Mouse (Mus musculus): ENCODE data around the gene Slc35d2.

The Slc35d2 gene

DNA sequence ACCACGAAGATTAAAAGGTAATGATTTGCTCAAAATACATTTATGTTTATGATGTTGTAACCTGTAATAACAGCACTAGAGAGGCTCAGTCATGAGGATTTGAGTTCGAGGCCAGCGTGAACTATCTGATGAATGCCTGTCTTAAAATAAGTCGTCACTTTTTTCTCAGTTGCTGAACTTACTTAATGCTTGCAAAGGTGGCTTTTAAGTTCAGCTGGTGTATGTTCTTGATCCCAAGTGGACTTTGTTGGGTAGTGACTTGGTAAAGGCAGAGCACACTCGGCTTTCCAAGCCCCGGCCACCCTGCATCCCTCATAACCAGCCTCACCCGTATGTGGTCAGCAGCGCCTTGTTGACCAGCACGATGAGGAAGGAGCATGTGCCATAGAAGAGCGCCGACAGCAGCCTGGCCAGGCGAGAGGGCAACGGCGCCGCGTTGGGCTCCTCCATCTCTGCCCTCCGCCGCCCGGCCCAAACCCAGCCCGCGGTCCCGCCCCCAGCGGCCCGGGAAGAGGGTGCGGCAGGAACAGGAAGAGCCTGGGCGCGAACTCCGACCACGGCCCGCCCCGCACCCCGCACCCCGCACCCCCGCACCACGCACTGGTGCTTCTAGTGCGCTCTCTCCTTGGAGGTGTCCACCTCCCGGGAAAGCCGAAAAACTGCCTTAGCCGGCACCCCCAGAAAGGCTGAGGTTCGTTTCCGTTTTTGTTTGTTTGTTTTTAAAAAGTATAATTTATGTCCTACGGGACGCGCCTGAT is at the start of gene Slc35d2:
Gene Slc35d2, minus strand, starts transcription at position 511 of the 758 bp plus-strand sequence.
- DNase-seq: no peak

DNA sequence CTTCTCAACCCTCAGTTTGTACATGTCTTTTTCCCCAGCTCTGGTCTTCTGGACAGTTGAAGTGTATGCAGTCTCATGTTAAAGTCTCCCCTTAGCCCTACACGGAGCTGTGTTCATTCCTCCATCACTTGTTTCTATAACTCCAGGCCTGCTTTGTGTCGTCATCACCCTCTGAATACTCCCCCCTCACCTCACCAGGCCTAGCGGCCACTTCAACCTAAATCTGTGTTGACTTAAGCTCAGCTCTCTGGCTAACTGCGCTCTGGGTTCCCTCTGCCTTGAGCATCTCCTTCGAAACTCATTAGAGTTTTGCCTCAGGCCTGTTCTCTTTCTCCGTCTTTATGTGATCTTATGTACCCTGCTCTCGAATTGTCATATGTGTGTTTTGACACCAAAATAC is 48.8 kb upstream of the Slc35d2 start:
- no peak for DNase-seq

DNA sequence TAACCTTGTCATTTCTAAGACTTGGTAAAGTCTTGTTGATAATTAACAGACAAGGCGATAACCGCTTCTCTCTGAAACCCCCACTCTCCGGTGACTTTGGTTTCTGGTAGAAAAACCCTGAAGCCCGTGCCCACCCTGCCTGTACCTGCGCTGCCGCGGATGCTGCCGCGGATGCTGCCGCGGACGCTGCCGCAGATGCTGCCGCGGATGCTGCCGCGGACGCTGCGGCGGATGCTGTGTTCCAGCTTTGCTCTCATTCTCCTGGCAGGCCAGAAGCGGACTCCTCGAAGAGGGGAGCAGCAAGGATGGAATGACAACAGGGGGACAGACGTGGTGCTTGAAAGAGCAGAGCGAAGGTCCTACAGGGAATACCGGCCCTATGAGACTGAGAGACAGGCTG is 40.6 kb upstream of the Slc35d2 start:
- no peak for DNase-seq

DNA sequence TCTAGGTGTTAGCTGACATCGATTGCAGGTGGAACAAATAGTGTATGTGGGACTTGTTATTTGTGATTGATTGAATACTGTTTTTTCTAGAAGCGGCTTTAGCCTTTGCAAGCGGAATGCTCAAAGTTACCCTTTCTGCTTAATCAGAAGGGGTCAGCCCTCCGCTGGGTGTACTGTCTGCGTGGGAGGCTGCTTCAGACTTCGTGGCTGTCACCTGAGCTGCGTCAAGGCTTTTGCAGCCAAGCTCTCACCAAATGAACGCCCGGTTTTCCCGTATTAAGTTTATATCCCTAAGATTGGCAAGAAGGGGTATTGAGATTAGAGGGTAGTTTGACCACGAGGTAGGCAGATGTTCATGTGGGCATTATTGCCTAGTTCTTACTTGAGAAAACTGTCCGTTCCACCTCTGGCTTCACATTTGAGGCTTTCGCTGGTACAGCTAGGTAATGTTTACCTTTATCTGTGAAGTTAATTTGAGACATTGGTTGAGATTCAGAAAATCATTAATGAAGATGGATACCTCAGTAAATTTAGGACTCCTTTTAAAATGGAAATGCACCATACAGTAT is 34.1 kb upstream of the Slc35d2 start:
- no peak for DNase-seq

DNA sequence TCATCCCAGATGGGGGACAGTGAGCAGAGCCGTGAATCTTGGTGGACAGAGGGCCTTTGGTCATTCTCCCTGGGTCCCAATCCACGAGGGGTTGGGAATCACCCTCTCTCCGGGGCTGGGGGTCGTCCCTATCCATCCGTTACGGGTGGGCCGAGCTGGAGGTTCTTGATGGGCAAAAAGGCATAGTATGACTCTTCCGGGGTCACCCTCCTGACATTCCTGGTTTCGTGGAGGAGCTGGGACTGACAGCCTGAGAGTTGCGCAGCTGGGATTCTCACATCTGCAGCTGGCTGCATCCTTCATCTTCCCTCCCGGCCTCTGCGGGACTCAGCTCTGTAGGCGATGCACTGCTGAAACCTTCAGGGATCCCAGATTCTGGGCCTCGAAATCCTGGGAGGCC is 33.5 kb upstream of the Slc35d2 start:
- DNase-seq: no peak

DNA sequence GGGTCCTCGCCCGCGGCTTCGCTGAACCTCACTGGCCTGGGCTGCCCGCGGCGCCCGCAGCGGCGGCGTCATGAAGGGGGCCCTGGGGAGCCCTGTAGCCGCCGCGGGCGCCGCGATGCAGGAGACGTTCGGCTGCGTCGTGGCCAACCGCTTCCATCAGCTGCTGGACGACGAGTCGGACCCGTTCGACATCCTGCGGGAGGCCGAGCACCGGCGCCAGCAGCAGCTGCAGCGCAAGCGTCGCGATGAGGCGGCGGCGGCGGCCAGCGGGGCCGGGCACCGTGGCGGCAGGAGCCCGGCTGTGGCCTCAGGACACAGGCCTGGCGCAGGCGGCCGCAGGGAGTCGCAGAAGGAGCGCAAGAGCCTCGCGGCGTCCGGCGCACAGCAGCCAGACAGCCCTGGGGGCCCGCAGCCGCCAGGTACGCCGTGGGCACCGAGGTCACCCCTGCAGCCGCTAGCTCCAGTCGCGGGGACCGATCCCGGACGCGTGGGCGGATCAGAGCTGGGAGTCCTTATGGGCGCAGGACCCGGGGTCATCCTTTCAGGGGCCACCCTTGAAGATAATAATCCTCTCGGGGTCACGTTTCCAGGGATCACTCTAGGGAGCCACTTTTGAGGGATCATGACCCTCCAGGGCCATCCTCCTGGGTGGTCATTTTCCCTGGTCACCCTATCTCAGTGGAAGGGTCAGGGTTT is 32.9 kb upstream of the Slc35d2 start:
- peak; percentile 61 for DNase-seq

DNA sequence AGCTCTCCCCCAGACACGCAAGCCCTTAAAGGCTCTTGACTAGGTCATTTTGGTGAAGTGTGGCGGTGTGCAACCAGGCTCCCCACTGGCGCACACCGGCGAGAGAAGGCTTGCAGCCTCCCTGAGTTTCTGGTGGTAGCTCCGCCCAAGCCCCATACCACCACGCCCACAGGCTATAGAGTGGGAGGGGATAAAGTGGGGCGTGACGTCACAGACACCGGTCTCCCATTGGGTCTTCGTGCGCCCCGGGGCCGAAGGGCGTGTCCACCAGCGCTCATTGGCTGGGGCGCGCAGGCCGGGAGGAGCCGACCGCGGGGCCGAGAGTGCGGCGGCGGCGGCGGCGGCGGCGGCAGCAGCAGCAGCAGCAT is 32.4 kb upstream of the Slc35d2 start, which contains the start of gene Habp4:
Gene Habp4, plus strand, starts transcription at position 277 of the 368 bp plus-strand sequence.
- peak; percentile 99 for DNase-seq

DNA sequence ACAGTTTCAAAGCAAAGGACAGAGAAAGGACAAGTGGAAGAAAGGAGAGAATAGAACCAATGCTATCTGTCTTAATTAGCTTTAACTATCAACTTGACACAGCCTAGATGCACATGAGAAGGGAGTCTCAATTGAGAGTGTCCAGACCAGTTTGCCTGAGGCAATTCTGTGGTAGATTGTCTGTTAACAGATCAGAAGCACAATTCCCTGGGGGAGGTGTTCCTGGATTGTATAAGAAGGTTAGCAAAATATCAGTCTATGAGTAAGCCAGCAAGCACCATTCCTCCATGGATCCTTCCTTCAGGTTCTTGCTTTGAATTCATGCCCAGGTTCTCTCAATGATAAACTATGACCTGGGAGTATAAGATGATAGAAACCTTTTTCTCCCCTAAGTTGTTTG is 27.8 kb upstream of the Slc35d2 start:
- DNase-seq: no peak

DNA sequence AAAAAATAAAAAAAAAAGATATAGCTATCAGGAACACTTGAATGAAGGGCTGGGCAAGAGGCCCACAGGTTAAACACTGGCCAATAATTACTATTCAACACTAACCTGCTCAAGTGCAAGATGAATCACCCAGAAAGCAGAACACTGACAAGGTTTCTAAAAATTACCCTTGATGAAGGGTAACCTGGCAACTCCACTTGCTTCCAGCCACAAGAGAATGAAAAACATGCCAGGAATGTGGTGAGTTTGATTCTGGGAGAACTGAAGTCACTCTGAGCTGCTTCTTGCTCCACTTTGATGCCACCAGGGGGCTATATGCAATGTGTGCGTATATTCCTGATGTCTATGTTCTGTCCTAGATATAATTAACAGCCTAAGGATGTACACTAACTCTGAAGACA is 26.0 kb upstream of the Slc35d2 start:
- no peak for DNase-seq

DNA sequence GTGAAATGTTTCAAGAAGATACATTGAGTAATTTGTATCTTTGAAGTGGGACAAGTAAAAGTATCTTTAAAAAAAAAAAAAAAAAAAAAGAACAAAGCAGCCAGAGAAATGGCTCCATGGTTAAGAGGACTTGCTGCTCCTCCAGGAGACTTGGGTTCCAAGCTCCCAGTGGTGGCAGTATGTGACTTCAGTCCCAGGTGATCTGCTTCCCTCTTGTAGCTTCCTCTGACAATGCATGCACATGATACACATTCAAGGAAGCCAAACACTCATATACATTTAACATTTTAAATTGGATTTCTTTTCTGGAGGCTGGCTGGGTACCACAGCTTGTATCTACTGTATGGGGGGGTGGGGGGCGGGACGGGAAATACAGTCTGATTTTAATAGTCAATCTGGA is 25.5 kb upstream of the Slc35d2 start:
- no peak for DNase-seq

DNA sequence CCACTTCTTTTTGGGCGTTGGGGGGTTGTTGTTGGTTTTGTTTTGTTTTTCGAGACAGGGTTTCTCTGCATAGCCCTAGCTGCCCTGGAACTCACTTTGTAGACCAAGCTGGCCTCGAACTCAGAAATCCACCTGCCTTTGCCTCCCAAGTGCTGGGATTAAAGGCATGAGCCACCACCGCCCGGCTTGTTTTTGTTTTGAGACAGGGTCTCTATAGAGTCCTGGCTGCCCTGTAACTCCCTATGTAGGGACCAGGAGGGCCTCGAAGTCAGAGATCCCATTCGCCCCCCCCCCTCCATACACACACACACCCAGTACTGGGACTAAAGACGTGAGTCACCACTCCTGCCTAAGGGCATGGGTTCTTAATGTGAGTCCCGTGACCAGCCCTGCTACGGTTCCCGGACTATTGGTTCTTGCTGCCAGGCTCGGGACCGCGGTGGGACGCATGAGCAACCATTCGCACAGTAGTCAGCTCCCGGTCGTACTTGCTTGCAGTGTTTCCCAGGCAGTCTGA is 24.6 kb upstream of the Slc35d2 start:
- peak; percentile 62 for DNase-seq

DNA sequence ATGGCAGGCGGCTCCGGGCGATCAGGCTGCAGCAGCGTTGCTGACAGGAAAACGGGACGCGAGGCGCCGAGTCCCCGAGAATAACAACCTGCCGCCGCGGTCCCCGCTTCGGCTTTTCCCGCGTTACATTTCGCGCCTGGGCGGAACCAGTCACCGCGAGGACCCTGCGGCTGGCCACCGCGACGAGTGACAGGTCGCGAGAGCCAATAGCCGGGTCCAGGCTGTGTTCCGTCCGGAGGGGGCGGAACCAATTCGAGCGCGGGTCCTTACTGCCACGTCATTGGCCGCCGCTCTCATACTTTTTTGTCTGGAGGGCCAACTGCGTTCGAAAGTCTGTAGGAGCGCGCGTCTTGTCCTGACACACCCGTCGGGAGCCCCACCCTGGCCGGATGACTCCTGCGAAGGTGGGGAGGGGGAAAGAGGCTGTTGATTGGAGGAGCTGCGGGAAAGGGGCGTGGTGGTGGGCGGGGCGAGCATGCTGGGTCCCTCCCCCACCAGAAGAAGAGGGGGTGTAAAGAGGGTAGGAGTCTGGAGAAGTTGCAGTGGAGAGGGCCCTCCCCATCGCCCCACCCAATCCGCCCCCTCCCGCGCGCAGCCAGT is 24.0 kb upstream of the Slc35d2 start, which contains the start of gene Zfp367:
Gene Zfp367, minus strand, starts transcription at position 120 of the 600 bp plus-strand sequence.
- DNase-seq: peak; percentile 94

DNA sequence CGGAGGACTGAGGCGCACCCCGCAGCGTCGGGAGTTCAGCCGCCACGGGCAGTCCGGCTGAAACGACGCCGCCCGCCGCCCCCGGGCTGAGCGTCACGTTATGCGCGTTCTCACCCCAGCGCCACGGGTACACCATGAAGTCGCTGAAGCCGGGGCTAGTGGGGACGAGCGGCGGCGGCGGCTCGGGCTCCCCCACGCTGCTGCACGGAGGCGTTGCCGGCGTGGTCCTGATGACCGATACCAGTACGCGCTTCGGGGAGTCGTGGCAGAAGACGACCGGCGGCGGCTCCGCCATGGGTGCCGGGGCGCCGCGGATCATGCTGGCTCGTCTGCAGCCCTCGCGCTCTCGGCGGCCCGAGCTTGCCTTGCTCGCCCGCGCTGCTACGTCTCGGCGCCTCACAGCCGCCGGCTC is 23.5 kb upstream of the Slc35d2 start:
- no peak for DNase-seq

DNA sequence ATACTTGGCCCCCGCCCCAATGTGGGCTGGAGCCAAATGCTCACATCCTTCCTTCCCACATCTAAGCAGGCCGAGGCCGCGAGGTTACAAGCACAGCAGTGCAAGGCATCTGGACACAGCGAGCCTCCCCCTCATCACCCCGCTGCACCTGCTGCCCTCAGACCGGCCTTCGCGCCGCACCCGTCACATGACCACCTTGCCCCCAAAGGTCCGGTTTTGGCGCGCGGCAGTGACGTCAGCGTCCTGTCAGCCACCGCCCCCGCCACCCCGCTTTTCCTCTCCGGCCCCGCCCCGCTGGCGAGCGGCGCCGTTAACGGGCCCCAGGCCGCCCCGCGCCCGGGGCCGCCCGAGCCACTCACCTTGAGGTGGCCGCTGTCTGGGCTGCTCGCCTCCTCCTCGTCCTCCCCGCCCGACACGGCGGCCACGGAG is 23.1 kb upstream of the Slc35d2 start:
- peak; percentile 84 for DNase-seq

DNA sequence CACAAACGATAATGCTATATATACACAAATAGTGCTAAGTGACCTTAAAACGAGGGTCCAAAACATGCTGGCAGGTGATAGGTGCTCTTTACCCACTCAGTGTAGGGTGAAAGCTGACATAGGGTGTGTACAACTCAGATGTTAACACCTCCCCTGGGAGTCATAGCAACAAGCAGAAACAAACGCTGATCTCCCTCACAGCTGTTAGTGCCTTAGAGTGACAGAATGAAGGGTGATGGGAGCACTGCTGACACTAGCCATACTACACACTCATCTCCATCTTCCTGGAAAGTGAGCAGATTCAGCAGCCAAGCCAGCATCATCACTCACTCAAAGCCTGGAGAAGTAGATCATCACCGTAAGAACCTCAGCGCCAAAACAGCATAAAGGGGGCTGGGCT is 21.0 kb upstream of the Slc35d2 start:
- DNase-seq: no peak

DNA sequence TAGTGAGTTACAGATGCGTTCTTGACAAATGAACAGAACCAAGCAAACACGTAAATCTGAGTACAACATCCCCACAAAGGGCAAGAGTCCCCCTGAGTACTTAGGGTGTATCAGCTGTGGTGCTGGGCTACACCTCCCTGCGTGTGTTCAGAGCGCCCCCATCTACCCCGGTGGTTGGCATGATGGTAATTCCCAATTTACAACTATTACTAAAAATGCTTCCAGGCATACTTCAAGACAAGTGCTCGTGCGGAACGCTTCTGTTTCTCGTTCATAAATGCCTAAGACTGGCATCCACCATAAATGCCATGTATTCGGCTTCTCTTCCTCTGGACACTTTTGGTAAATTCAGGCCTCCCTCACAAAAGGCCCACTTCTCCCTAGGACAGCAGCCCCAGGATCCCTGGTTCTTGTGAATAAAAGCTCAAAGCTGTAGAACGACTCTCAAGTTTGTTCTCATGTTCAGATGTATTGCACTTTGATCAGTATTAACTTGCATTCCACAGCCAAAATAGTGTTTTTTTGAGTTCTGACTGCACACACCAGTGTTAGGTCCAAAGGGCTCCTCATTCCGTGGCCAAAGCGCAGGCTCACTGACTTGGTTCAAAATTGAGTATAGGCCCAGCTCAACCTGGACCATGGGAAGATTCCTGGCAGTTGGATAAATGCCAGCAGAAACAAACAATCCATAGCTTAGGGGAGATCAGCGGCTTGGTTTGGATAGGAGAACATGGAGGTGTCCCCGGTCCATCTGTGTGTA is 628 bp upstream of the Slc35d2 start:
- peak; percentile 16 for DNase-seq

DNA sequence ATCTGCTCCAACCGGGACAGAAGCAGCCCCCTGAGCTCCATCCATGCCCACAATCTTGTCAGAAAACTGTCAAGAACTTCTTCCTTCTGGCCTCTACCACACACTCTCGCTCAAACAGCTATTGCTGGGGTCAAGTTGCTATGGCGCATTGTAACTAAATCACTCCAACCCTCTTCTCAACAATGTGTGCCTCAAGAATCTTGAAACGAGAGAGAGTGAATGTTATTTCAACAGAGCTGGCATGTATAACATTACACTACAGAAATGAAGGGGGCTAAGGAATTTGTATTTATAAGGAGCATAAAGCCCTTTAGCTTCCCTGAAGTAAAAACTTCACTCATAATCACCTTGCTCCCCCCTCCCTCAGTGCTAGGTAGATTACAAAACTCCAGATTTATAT is 2.9 kb downstream of the Slc35d2 start:
- no peak for DNase-seq

DNA sequence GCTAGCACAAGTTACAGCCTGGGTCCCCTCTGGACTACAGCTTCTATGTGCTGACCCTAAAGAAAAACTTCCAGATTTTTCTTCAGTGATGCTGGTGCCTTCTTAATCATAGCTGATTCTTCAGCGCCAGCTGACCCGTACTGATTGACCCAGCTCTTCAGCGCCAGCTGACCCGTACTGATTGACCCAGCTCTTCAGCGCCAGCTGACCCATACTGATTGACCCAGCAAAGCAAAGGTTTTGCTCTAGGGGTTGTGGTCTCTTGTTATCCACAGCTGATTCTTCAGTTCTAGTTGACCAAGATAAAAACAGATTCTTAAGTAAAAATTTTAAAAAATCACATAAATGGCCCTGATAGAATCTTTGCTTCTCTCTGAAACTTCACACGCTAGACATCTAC is 4.3 kb downstream of the Slc35d2 start:
- DNase-seq: no peak

DNA sequence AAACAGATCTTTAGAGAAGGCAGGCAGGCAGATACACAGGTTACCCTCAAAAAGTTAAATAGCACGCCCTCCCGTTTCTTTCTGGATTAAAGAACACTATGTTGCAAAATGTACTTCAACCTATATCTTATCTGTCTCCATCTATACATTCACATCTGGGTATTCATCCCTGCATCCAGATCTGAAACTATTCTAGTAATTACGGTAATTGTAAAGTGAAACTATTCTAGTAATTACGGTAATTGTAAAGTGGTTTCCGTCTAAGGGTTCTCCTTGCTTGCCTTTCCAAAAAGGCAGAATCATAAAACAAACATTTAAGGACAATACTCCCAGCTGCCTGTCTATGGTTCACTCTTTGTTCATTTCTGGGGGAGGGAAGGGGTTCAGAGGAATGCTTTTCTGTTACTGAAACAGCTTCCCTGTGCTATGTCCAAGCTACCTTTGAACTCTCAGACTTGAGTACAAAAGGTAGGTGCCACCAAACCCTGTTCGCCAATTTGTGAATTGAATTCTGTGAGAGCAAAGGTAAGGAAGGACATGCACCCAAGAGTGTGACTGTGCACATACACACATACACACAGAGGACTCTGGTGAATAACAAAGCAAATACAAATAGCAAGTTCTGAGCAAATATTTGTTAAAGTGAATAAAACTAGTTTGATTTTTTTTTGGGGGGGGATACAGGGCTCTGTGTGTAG is 5.5 kb downstream of the Slc35d2 start:
- no peak for DNase-seq

DNA sequence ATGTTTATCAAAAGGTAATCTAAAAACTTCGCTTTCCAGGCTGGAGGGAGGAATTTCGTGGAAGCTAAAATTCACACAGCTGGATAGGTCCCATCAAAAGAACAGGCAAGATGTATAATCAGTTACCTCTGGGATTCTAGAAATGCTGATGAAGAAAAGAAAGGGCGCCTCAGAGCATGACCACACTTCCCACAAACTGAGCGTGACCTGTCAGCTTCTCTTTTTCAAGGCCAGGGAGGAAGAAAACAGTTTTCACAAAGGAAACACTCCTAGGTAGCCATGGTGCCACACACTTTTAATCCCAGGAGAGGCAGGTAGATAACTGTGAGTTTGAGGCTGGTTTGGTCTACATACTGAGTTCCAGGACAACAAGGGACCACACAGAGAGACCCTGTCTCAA is 8.4 kb downstream of the Slc35d2 start:
- no peak for DNase-seq

DNA sequence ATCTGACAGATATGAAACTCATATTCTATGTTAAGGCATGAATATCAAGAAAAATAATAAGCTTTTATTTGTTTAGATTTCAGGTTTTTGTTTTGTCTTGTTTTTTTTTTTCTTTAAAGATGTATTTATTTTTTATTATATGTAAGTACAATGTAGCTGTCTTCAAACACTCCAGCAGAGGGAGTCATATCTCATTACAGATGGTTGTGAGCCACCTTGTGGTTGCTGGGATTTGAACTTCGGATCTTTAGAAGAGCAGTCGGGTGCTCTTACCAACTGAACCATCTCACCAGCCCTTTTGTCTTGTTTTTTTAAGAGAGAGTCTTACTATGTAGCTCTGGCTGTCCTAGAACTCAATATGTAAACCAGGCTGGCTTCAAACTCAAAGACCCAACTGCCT is 11.7 kb downstream of the Slc35d2 start:
- DNase-seq: no peak

DNA sequence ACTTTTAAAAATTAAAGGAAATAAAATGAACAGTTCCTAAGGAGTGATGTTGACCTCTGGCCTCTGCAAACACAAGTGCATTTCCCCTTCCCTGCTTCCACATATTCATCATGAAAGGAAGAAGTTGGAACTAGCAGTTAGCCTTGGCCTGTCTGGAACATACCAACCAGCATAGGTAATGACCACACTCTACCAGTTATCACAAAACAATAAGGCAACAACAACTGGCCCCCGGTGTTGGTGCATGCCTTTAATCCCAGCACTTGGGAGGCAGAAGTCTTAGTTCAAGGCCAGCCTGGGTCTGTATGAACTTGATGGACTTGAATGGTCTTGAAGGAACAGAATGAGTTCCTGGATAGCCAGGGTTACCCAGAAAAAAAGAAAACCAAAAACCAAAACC is 18.7 kb downstream of the Slc35d2 start:
- no peak for DNase-seq
